Mouse (Mus musculus) kidney, adult 2 months (tissue): ENCODE data around the gene Cdh4.

Experiments used
- CTCF ChIP-seq: fragments of 200-500 bp; conservative IDR thresholded peaks from 2 replicates; pipeline ENCODE4 v1.5.1; 2011; ENCODE audit warnings: low read depth, mild to moderate bottlenecking, control low read depth, low read length, moderate library complexity, mixed read lengths; ENCODE audit not compliant: insufficient read depth, insufficient read length
- POLR2A ChIP-seq: fragments of 200-500 bp; IDR thresholded peaks from one replicate; pipeline ENCODE4 v1.6.1; 2011; ENCODE audit warnings: low read depth, low read length, control low read depth

DNA sequence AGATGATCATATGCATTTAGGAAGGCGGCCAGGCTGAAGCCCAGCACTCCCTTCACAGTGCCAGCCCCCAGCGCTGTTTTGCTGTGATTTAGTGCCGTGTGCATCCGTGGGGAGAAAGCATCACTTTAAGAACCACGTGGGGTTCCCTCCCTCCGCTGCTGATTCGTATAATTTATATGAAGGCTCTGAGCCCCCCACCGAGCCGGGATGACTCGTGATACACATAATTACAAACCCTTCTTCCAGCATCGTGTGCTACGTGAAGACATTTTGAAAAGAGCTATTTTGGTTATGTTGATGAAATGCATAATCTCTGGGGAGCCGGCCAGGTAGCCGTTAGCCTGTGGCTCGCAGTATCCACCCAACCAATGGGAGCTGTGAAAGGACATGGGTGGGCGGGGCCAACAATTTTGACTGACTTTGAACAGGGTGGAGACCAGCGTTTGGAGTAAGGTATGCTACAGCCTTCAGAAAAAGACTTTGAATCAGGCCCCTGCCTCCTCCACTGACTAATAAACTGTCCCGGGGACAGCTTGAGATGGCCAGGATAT is 382.6 kb downstream of the Cdh4 start:
- TF ChIP-seq CTCF (no peak), POLR2A (no peak)
